Mouse (Mus musculus) G1E (cell line): ENCODE measurements around the gene Med13l.

Source experiments
- CTCF ChIP-seq: IDR thresholded peaks from 2 replicates; pipeline ENCODE4 v1.5.1; 2012; ENCODE audit warnings: low read depth, low read length, inconsistent platforms, mixed read lengths
- GATA2 ChIP-seq: IDR thresholded peaks from 2 replicates; pipeline ENCODE4 v1.6.1; 2012; ENCODE audit warnings: low read depth, low read length, inconsistent platforms, borderline replicate concordance
- TAL1 ChIP-seq: conservative IDR thresholded peaks from 2 replicates; pipeline ENCODE4 v1.6.1; 2012; ENCODE audit warnings: low read depth, low read length, inconsistent platforms, mixed read lengths

DNA sequence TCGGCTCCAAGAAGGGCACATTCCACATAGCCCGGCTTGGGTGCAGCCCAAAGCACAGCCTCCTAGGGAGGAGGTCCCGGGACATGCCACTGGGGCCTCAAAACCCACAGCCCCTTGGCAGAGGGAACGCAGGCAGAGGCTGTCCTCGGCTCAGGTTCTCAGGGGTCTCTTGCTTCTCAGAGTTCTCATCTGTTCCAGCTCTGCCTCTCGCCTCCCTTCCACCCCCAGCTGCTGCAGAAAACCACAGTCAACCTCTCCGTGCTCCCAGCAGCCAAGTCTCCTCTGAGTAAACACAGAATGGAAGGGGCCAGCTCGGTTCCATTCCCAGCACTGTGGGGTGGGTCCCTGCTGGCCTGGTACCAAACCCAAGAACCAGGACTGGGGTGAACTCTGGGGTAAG, 25.3 kb upstream of the Med13l start:
- TF ChIP-seq CTCF (no peak), TAL1 (no peak), GATA2 (no peak)
